Mouse (Mus musculus) ovary, postnatal 36 days (tissue): ENCODE results near the gene Antxr1.

Experiments
- DNase-seq: peaks from one replicate; pipeline ENCODE4 v3.0.0; 2022; ENCODE audit warnings: low spot score, mixed read lengths

Antxr1 gene

GRCm38 (mm10) chr6:87335091-87335934 is at the start of gene Antxr1:
TSS of gene Antxr1 (minus strand) at chr6:87335821.
- peak; percentile 68 for DNase-seq

DNA sequence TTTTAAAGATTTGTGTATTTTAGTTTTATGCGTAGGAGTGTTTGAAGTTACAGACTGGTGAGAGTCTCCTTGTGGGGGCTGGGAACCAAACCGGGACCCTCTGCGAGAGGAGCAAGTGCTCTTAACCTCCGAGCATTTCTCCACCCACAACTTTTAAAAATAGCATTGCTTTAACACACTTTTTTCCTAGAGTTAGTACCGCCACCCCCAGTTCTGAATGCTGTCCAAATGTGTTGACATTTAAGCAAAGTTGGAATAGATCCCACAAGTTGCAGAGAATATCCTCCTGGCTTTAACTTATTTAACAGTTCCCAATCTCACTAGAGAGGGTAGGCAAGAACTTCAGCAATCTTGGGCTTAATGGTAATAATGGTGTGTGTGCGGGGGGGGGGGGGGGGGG is 49.1 kb upstream of the Antxr1 start:
- no peak for DNase-seq

GRCm38 (mm10) chr6:87383926-87384691 is 48.5 kb upstream of the Antxr1 start:
- DNase-seq: no peak

- DNase-seq: no peak
These were observed 37.4 kb upstream of the Antxr1 start, which contains the start of gene Gkn2 for GRCm38 (mm10) chr6:87373057-87373456. TSS of gene Gkn2 (plus strand) at chr6:87373357.

DNA sequence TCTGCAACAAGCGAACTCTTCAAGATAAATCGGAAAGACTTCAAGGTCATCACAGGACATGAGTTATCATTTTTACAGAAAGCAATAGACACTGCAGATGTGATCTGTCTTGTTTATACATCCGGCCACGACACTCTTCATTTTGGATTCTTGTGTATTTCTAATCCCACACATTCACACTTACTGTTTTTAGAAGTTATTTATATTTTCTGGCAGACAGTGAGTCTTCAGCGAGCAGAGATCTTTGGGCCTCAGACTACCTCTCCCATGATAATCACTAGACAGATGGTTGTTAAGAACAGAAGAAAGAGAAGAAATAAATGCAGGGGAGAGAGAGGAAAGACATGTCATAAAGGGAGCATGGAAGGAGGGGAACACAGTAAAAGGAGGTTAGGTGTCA is 33.6 kb upstream of the Antxr1 start:
- DNase-seq: no peak

- DNase-seq: no peak
These were observed 18.8 kb upstream of the Antxr1 start for GRCm38 (mm10) chr6:87354441-87354840.

DNA sequence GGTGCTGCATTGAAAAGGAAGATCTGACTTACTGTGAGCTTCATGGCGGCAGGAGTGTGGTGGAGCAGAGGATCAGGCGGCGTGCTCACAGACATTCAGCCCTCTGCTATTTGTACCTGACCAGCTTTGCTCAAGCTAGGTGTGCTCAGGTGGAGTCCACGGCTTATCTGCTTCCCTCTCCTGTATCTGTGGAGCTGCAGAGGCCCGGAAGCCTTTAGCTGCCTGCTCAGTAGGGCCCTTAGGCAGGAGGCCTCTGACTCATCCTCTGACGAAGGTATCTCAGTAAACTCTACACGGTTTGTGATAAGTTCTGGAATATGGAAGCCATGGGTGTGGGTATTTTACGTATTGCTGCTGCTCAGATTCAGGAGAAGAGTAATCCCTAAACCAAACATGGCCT is 15.2 kb upstream of the Antxr1 start, which contains the start of gene Gkn1:
Gene Gkn1 (minus strand): TSS at position 114 of the 400 bp plus-strand sequence.
- no peak for DNase-seq

DNA sequence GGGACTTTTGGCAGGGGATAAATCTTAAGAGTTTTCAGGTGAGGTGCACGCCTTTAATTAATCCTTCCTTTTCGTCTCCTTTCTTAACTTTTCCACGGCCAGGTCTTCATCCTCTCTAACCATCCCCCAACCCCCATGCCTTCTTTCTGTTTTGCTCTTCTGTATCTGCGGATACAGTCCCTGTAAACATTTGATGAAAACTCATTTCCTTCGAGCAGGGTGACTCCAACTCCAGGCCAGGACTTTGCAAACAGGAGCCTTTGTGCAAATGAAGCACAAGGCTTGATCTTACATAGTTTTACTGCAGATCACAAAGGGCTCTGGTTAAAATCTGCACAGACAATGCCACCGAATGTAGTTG is 294 bp upstream of the Antxr1 start:
- DNase-seq: no peak

- peak; percentile 24 for DNase-seq
These were observed 1.1 kb downstream of the Antxr1 start for GRCm38 (mm10) chr6:87334361-87335090.

- DNase-seq: peak; percentile 18
These were observed 3.2 kb downstream of the Antxr1 start for GRCm38 (mm10) chr6:87332380-87332779.

DNA sequence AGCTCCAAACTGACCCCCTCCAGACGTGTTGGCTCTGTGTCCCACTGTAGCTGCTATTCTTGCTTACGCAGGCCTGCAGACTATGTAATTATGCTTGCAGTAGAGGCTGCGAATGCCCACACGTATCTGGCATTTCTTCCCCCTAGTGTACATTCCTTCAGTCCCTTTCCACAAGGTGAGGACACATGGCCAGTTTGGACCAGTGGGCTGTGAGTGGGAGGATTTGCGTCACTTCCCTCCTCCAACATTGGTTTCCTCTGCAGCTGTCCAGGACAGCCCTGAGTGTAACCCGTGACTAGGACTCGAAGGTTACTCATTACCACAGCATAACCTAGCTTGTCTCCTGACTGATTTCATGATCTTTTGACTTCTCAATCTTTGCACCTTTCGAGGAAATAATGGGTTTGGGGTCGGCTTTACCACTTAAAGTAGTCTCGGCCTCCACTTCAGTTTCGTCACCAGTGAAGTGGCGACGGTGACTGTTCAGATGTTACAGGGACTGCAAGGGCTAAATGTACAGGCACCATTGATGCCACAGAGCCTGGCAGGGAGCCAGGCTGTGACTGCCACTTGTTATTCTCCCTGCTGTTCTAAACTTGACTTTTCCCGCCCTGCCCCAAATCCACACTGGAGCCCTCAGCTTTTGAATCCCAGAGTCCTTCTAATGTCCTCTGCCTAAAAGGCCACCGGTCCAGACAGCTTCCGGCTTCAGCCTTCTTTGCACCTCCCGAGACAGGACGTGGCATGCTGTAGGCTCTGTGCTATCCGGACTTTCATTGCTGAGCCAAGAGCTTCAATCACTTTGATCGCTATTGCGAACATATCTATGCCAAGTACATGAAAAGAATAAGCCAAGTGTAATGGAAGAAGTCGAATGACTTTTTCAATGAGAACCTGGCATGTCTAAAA is 7.1 kb downstream of the Antxr1 start:
- DNase-seq: no peak

- DNase-seq: no peak
These were observed 8.7 kb downstream of the Antxr1 start for GRCm38 (mm10) chr6:87326932-87327331.

DNA sequence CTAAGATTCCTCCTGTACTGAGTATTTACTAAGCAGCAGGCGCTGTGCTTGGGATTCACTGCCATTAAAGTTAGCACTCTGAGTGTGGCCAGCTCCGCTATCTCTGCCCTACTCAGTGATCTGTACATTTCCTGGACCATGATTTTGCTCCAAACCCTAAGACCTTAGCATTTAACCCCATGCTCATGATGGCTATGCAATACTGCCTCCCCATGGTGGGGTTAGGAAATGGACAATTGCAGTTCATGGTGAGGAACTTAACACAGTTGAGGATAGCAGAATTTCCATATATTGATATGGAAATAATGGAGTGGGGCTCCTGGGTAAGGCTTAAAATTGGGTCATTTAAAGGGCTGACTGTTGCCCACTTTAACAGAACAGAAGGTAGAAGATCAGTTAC is 12.2 kb downstream of the Antxr1 start:
- DNase-seq: no peak

GRCm38 (mm10) chr6:87318651-87319050 is 17.0 kb downstream of the Antxr1 start:
- DNase-seq: no peak

DNA sequence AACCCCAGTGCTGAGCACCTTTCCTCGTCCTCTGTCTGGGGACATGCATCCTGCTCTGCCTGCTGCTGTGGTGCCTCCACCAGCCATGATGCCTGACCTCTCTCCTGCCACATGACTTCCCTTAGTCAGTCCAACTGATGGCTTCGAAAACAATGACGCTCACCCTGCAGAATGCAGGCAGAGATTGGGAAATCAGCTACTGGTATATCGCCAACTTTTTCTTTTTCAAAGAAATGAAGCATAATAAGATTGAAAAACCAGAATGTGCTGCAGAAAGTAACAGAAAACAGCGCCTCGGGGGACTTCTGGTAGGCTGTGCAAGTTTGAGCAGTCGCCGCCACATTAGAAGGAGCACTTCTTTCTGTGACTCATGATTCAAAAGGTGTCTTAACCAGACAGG is 18.7 kb downstream of the Antxr1 start:
- no peak for DNase-seq

GRCm38 (mm10) chr6:87312761-87313160 is 22.9 kb downstream of the Antxr1 start:
- DNase-seq: no peak

- DNase-seq: no peak
These were observed 31.1 kb downstream of the Antxr1 start for GRCm38 (mm10) chr6:87304486-87304885.

GRCm38 (mm10) chr6:87302746-87303145 is 32.9 kb downstream of the Antxr1 start:
- DNase-seq: no peak

DNA sequence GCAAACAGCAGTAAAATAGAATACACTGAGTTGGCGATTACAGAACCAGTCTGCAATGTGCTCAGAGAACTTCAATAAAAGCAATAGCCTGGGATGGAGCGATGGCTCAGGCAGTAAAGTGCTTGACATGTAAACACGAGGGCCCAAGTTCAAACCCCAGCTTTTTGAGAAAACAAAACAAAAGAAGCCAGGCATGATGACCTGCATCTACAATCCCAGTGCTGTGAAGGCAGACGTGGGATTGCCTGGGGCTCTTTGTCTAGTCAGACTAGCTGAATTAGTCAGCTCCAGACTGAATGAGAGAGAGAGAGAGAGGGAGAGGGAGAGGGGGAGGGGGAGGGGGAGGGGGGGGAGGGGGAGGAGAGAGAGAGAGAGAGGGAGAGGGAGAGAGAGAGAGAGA is 33.6 kb downstream of the Antxr1 start:
- no peak for DNase-seq

- no peak for DNase-seq
These were observed 40.7 kb downstream of the Antxr1 start for GRCm38 (mm10) chr6:87294904-87295303.
